In genomic region chr6:58641056-58641799, GRCm38 (mm10) we compare ENCODE assay signal across 8 mouse cellular contexts. TPM values are rescaled to one million over a fixed set of nuclear protein-coding genes. Genes with fewer than 3 reads are reported as not detected.
DNase-seq lines count a peak whose midpoint lies in the region; ATAC-seq lines count a peak whose summit lies in the region.

No protein-coding gene starts in this region.

- no peak for DNase-seq in heart, adult 11 months
- no peak for DNase-seq in testis, postnatal 14 days (ENCODE audit: low spot score)
- no peak for DNase-seq in embryo, embryonic 10.5 days (ENCODE audit: low spot score)
- DNase-seq in left cerebral cortex, postnatal 10 days (ENCODE audit: extremely low spot score in 1 of 2, low spot score in 2 of 2): no peak

- peak overlapping the region; percentile 76 for H3K4me2 ChIP-seq in heart, embryonic 13.5 days
- peak overlapping the region; percentile 68 for H3K4me2 ChIP-seq in intestine, embryonic 16.5 days (ENCODE audit: low read depth, low read length)
- peak overlapping the region; percentile 68 for H3K4me2 ChIP-seq in midbrain, embryonic 12.5 days (replicated peaks)

- H3K4me1 ChIP-seq in heart, embryonic 13.5 days: peaks cover 38% of the 10 kb centered on the region
- peaks cover 3% of the 10 kb centered on the region for H3K4me1 ChIP-seq in brown adipose tissue, adult 24 weeks (ENCODE audit: control insufficient read depth, insufficient read depth, insufficient read length, low read length)
- H3K4me1 ChIP-seq in intestine, embryonic 16.5 days (ENCODE audit: control insufficient read depth, insufficient read depth, low read length): peaks cover 13% of the 10 kb centered on the region
- 0 out of 2 replicates have a peak, but pooled peaks cover 7% of the 10 kb centered on the region for H3K4me1 ChIP-seq in midbrain, embryonic 12.5 days

- ATAC-seq in heart, embryonic 13.5 days (ENCODE audit: extremely low read depth, insufficient number of reproducible peaks, low FRiP score, low TSS enrichment): no peak
- no peak for ATAC-seq in intestine, embryonic 16.5 days
- no peak for ATAC-seq in midbrain, embryonic 12.5 days (ENCODE audit: low FRiP score, low read depth)

- H3K27me3 ChIP-seq in heart, embryonic 13.5 days (replicated peaks): no peaks in the 10 kb centered on the region
- no peaks in the 10 kb centered on the region for H3K27me3 ChIP-seq in intestine, embryonic 16.5 days (replicated peaks; ENCODE audit: control insufficient read depth, insufficient read depth, low read length)
- no peaks in the 10 kb centered on the region for H3K27me3 ChIP-seq in midbrain, embryonic 12.5 days

- intact Hi-C loops in left cerebral cortex, postnatal 10 days (cut with DNase I): no loop called here

- no peaks in the 10 kb centered on the region for H3K36me3 ChIP-seq in heart, embryonic 13.5 days
- H3K36me3 ChIP-seq in intestine, embryonic 16.5 days (ENCODE audit: control insufficient read depth, insufficient read depth, low read length): no peaks in the 10 kb centered on the region
- no peaks in the 10 kb centered on the region for H3K36me3 ChIP-seq in midbrain, embryonic 12.5 days

- H3K4me3 ChIP-seq in heart, embryonic 13.5 days: peak overlapping the region; percentile 67
- peak overlapping the region; percentile 69 for H3K4me3 ChIP-seq in brown adipose tissue, adult 24 weeks (ENCODE audit: insufficient read depth, low read depth, low read length)
- peak overlapping the region; percentile 81 for H3K4me3 ChIP-seq in intestine, embryonic 16.5 days (ENCODE audit: low read length)
- peak overlapping the region; percentile 49 for H3K4me3 ChIP-seq in midbrain, embryonic 12.5 days

- peak overlapping the region; percentile 84 for H3K9ac ChIP-seq in heart, embryonic 13.5 days
- H3K9ac ChIP-seq in intestine, embryonic 16.5 days (ENCODE audit: low read depth, low read length): peak overlapping the region; percentile 83
- no peak overlapping the region; the same call in 1 of the 2 replicates for H3K9ac ChIP-seq in midbrain, embryonic 12.5 days (replicated peaks)

- no peaks in the 10 kb centered on the region for H3K9me3 ChIP-seq in heart, embryonic 13.5 days
- H3K9me3 ChIP-seq in intestine, embryonic 16.5 days (ENCODE audit: control insufficient read depth, low read length): no peaks in the 10 kb centered on the region
- H3K9me3 ChIP-seq in midbrain, embryonic 12.5 days: no peaks in the 10 kb centered on the region

- WGBS in heart, embryonic 13.5 days: 32% methylated on average over 11 of the region's 11 CpGs
- WGBS in intestine, embryonic 16.5 days: 24% methylated on average over 11 of the region's 11 CpGs
- 56% methylated on average over 11 of the region's 11 CpGs for WGBS in midbrain, embryonic 12.5 days

- peak overlapping the region; percentile 75; the same call in 1 of the 2 replicates for H3K27ac ChIP-seq in heart, embryonic 13.5 days (replicated peaks)
- H3K27ac ChIP-seq in brown adipose tissue, adult 24 weeks (replicated peaks; ENCODE audit: low read depth, low read length): no peak overlapping the region
- H3K27ac ChIP-seq in intestine, embryonic 16.5 days (ENCODE audit: low read length): peak overlapping the region; percentile 57
- H3K27ac ChIP-seq in midbrain, embryonic 12.5 days (replicated peaks): no peak overlapping the region

RNA-seq across cellular contexts. Expression of gene Abcg2, which starts 56.9 kb away (rescaled TPM):
- polyA plus RNA-seq in heart, embryonic 13.5 days (2015; fragmentation: Nextera tagmentation; extraction: Ambion mirVana): 57.3 and 64.0 TPM in 2 replicates
- 11.9 and 29.4 TPM in 2 replicates for polyA plus RNA-seq in brown adipose tissue, adult 24 weeks (2012; ENCODE audit: insufficient read depth, insufficient read length, missing spikeins)
- polyA plus RNA-seq in intestine, embryonic 16.5 days (2015; fragmentation: Nextera tagmentation; extraction: Ambion mirVana): 99.1 and 102 TPM in 2 replicates
- polyA plus RNA-seq in midbrain, embryonic 12.5 days (2016; fragmentation: Nextera tagmentation; extraction: Ambion mirVana): 39.8 and 39.9 TPM in 2 replicates
- 10 to 100 TPM; 27.0 to 28.6 TPM for total RNA-seq in left cerebral cortex, postnatal 10 days (2021)

Comparison
In these comparisons a context has a peak if more than half of its experiments do, and no peak if none do; other contexts are left out.
1. H3K27ac ChIP-seq: peak in heart, embryonic 13.5 days (single experiment) and intestine, embryonic 16.5 days (single experiment); none in brown adipose tissue, adult 24 weeks (single experiment) and midbrain, embryonic 12.5 days (single experiment).
2. Peak in every context shown above with its lines, with median percentiles within 50 percentile points of each other: H3K4me2 ChIP-seq and H3K4me3 ChIP-seq.